Mouse (Mus musculus): Measurements from ENCODE around the gene Gosr1.
"Not testable (repeated sequence)": the region's sequence is repeated elsewhere in the genome, so short reads cannot be mapped to it uniquely, and the experiment has no call there.

The Gosr1 gene

DNA sequence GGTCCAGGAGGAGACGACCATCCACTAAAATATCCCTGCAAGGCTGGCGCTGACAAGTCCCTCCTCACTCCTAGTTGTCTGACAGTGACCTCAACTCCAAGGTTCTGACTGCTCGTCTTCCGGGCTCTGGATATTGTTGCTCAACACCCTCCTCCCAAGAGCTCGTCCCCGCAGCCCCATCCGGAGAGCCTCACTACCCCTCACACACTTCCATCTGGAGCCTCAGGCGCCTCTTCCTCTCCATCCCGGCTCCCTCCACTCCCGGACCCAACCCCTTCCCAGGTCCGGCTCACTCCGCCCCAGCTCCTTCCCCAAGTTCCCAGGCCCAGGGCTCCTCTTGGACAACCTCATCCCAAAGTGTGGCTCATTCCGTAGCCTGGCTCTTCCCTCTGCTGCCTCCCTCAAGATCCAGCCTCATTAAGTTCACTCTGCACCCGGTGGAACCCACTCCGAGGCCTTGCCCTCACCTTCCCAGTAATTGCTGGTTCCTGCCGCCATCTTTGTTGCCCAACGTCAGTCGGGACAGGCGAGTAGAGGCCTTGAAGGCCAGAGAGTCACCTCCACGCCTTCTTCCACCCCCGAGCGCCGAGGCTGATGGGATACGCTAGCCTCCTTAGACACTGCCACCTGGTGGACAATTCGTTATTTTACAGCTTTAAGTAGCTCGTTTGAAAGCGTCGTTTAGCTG, at the start of gene Gosr1:
Gene Gosr1, minus strand, starts transcription at position 527 of the 688 bp plus-strand sequence.
- DNase-seq (ENCODE audit: low spot score in 2 of 2), result peak; percentile 88 to 93

- no peak for DNase-seq (ENCODE audit: low spot score in 2 of 2)
Measured at GRCm38 (mm10) chr11:76810706-76811495, 47.5 kb upstream of the Gosr1 start.

DNA sequence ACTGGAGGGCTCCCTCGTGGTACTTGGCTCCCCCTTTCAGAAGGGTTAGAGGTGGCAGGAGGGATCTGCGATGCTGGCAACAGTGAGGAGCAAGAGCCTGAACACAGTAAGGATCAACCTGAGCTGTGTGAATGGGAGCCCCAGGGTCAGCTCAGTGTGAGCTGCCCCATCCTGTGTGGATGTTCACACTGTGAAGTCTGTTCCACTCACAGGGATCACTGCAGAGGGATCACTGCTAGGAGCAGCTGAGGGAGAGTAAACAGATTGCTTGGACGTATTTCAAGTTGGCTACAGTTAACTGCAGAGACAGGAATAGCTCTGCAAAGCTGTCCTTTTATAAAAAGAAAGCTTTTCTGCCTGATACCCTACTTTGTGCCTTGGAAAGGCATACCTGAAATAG, 46.1 kb upstream of the Gosr1 start:
- peak; percentile 34 to 46 for DNase-seq (ENCODE audit: low spot score in 2 of 2)

- no peak for DNase-seq (ENCODE audit: low spot score in 2 of 2)
Measured at GRCm38 (mm10) chr11:76808550-76808949, 45.2 kb upstream of the Gosr1 start.

DNA sequence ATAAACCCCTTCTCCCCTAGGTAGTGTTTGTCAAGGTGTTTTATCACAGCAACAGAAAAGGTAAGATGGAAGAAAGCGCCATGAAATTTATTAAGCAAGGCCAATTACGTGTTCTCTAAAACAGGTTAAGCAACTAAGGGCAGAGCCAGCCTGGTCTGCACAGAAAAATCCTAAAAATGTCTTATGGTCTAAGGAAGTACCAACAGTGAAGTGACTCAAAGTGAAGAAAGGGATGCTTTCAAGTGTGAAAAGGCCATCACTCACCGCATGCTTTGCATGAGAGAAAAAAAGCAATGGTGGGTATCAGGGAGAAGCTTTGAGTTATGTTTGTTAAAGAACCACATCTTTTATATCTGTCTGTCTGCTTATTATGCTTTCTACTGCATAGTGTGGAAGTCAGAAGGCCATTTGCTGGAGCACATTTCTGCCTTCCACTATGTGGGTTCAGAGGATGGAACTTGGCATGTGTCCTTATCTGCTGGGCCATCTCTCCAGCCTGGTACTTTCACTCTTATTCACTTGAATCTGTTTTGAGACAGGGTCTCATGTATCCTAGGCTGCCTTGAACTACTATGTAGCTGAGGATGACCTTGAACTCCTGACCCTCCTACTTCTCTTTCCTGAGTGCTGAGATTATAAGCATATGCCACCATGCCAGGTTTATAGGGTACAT, 43.8 kb upstream of the Gosr1 start:
- no peak for DNase-seq (ENCODE audit: low spot score in 2 of 2)

- no peak for DNase-seq (ENCODE audit: low spot score in 2 of 2)
Measured at GRCm38 (mm10) chr11:76806026-76806425, 42.6 kb upstream of the Gosr1 start.

DNA sequence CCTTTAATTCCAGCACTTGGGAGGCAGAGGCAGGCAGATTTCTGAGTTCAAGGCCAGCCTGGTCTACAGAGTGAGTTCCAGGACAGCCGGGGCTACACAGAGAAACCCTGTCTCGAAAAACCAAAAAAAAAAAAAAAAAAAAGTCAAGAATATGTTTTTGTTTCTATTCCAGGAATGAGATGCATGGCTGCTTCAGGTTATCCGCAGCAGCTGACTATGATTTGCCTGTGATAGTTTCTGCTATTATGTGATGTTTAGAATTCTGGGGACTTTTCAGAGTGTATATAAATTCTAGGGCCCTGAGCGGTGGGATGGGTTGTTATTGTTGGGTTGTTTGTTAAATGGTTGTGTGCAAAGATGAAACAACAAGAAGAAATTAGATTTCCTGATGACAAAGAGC, 41.7 kb upstream of the Gosr1 start:
- not testable (repeated sequence) for DNase-seq (ENCODE audit: low spot score in 2 of 2)

DNA sequence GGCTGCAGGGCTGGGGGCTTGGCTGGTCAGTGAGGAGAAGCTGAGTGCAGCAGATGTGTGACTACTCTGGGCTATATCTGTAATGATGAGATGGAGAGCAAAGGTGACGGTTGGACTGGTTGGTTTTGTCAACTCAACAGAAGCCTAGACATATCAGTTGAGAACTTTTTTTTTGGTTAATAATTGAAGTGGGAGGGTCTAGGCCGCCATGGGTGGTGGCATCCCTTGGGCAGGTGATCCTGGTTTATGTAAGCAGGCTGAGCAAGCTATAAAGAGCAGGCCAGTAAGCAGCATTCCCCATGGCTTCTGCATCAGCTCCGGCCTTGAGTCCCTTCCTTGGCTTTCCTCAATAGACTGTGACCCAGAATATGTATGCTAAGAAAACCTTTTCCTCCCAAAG, 39.9 kb upstream of the Gosr1 start:
- DNase-seq (ENCODE audit: low spot score in 2 of 2), result no peak

DNA sequence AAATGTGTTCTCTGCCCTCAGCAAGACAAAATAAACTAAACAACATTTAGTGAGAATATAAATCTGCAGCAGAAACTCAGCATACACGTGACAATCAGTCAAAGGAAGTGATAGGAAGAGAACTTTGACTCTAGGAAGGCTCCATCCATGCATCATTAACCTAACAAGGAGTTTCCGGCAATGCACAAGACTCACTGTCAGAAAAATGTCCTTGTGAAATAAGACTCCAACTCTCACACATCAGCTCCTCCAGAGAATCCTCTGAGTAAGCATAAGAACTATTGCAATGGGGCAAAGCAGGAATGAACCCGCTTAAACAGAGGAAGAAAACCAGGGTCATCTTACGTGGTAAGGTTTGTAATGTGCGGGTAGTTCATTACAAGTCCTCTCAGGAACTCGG, 33.9 kb upstream of the Gosr1 start:
- DNase-seq (ENCODE audit: low spot score in 2 of 2), result no peak

DNA sequence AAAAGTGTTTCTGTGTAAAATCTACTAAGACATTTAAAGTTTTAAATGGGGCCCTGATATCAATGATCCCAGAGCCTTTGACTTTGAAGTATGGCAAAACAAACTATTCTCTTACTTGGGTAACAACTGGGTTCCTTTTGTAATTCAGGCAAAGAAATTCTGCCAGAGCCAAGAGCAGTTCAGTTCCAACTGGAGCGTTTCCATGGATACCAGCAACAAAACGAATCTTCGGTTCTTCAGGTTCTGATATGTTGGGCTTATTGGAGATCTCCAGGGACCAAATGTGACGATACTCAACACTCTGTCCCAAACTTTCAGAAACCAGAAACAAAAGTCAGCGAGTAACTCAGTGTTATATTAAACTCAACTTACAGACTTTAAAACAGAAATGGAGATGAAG, 31.9 kb upstream of the Gosr1 start:
- DNase-seq (ENCODE audit: low spot score in 2 of 2), result no peak

- no peak for DNase-seq (ENCODE audit: low spot score in 2 of 2)
Measured at GRCm38 (mm10) chr11:76791331-76791730, 28.0 kb upstream of the Gosr1 start.

- peak in 1 of 2 experiments; percentile 49 for DNase-seq (ENCODE audit: low spot score in 2 of 2)
Measured at GRCm38 (mm10) chr11:76789252-76789651, 25.9 kb upstream of the Gosr1 start.

GRCm38 (mm10) chr11:76775533-76775932, 12.2 kb upstream of the Gosr1 start:
- no peak for DNase-seq (ENCODE audit: low spot score in 2 of 2)

DNA sequence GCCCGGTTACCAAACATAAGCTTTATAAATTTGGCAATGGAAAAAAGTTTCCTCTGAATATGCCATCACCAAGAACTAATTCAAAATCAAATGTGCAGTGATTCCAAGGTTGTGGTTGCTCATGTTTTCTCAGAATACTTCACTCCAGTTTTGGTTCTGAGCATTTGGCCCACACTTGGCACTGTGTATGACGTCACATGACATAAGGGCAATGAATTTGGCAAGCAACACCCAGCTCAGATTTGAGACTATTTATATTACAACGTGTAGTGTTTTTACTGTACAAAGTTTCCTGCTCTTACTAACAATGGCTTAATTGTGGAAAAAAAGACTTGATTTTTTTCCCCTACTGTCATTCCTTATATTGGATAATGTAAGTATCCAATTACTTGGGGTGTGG, 10.4 kb upstream of the Gosr1 start:
- DNase-seq (ENCODE audit: low spot score in 2 of 2), result no peak

DNA sequence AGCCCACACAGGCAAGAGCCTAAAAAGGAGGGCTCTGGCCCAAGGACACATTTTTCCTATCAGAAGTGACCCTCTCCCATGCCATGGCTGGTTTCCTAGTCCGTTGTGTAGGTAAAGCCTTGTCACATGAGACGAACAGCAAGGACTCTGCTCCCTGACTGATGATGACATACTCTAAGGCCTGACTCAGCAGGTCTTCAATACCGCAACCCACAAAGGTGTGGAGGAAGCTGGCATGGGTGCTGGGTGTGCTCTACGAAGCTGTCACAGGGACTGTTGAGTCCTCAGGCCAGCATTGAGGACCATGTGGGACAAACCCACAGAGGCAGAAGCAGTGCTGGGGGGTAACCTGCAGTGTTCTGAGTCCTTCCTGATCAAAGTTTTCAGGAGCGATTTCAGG, 7.2 kb upstream of the Gosr1 start:
- no peak for DNase-seq (ENCODE audit: low spot score in 2 of 2)

DNA sequence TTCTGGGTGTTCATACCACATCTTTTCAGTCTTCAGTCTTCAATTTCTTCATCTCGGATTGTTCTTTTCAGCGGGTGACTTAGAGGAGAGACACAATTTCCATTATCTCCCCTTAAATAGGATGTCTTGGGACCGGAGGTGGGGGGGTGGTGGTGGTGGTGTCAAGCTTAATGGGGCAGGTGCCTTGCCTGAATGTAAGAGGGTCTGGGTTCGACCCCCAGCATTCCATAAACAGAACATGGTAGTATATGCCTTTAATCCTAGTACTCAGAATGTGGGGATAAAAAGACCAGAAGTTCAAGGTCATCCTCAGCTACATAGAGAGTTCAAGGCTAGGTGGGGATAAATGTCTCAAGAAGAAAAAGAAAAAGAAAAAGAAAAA, 353 bp upstream of the Gosr1 start:
- no peak for DNase-seq (ENCODE audit: low spot score in 2 of 2)

- no peak for DNase-seq (ENCODE audit: low spot score in 2 of 2)
Measured at GRCm38 (mm10) chr11:76752276-76752675, 11.1 kb downstream of the Gosr1 start.

- no peak for DNase-seq (ENCODE audit: low spot score in 2 of 2)
Measured at GRCm38 (mm10) chr11:76748819-76749218, 14.6 kb downstream of the Gosr1 start.

GRCm38 (mm10) chr11:76745921-76746320, 17.5 kb downstream of the Gosr1 start:
- DNase-seq (ENCODE audit: low spot score in 2 of 2), result no peak

DNA sequence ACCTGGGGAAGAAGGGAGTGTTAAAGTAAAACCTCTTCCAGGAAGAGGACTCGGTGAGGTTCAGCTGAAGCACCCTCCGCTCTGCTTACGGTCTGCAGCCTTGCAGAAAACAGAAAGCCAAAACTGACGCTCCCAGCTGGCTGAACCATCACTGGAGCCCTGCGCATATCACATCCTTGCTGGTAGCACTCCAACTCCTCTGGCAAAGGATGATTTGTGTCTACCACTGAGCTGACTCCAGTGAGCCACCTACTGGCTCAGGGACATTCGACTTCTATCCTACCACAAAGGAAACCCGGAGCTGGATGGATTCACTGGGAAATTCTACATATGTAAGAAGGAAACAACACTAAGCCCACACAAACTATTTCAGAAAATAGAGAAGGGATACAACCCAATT, 18.8 kb downstream of the Gosr1 start:
- peak; percentile 58 to 70 for DNase-seq (ENCODE audit: low spot score in 2 of 2)

DNA sequence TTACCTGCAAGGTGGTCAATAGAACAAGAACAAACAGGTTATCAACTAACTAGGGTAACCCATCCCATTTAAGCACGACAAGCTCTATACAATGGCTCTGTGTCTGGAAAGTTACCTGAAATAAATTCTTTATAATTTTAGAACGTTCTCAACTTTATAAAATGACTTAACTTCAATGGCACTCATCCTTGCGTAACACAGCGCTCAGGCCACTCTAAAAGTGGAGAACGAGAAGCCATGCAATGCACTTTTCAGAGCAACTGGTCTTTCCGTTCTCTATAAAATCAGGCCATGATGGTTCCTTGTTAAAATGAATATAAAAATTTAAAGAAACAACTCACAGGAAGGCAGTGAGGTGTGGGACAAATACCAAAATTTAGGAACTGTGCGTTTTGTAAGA, 20.9 kb downstream of the Gosr1 start:
- DNase-seq (ENCODE audit: low spot score in 2 of 2), result no peak

- no peak for DNase-seq (ENCODE audit: low spot score in 2 of 2)
Measured at GRCm38 (mm10) chr11:76739125-76739524, 24.3 kb downstream of the Gosr1 start.
